Mouse (Mus musculus) hindbrain, embryonic 10.5 days (tissue): ENCODE data around the gene Lrrc18. TPM values are rescaled to one million over a fixed set of nuclear protein-coding genes. Genes with fewer than 3 reads are reported as not detected.

Experiments
- DNase-seq: peaks from one replicate; pipeline ENCODE4 v3.0.0-alpha.2; 2017; ENCODE audit warnings: low spot score
- H3K27ac ChIP-seq: fragments of 300-500 bp; sonication (generic); 2 replicates; pipeline ENCODE4 v1.5.1; 2016; ENCODE audit warnings: mild to moderate bottlenecking, moderate library complexity
- H3K27me3 ChIP-seq: fragments of 300-500 bp; sonication (generic); 2 replicates; pipeline ENCODE4 v1.6.1; 2016; ENCODE audit warnings: mild to moderate bottlenecking; ENCODE audit not compliant: poor library complexity, insufficient read depth, severe bottlenecking
- H3K36me3 ChIP-seq: fragments of 300-500 bp; sonication (generic); 2 replicates; pipeline ENCODE4 v1.6.1; 2016; ENCODE audit warnings: mild to moderate bottlenecking, moderate library complexity
- H3K4me1 ChIP-seq: fragments of 300-500 bp; sonication (generic); replicated peaks from 2 replicates; pipeline ENCODE4 v1.6.1; 2016; ENCODE audit warnings: mild to moderate bottlenecking
- H3K4me3 ChIP-seq: fragments of 300-500 bp; sonication (generic); 2 replicates; pipeline ENCODE4 v1.5.1; 2016; ENCODE audit warnings: mild to moderate bottlenecking, moderate library complexity
- H3K9me3 ChIP-seq: fragments of 300-500 bp; sonication (generic); 2 replicates; pipeline ENCODE4 v1.6.1; 2016; ENCODE audit warnings: mild to moderate bottlenecking, moderate library complexity
- WGBS: fragments of 180-500 bp; shearing (Covaris S2); methylation state at CpG from one replicate; pipeline ENCODE4 v1.1.7; 2016; 5-methylcytosine and 5-hydroxymethylcytosine counted together
- polyA plus RNA-seq: library from polyadenylated mRNA; unstranded; fragments of >200 nt; fragmentation: Nextera tagmentation; extraction: Ambion mirVana; gene quantifications from 2 replicates; pipeline ENCODE4 v1.2.1, GENCODE M21; 2016

Lrrc18 gene
- polyA plus RNA-seq, 1 experiment from 2014 or later: 0.65 TPM

DNA sequence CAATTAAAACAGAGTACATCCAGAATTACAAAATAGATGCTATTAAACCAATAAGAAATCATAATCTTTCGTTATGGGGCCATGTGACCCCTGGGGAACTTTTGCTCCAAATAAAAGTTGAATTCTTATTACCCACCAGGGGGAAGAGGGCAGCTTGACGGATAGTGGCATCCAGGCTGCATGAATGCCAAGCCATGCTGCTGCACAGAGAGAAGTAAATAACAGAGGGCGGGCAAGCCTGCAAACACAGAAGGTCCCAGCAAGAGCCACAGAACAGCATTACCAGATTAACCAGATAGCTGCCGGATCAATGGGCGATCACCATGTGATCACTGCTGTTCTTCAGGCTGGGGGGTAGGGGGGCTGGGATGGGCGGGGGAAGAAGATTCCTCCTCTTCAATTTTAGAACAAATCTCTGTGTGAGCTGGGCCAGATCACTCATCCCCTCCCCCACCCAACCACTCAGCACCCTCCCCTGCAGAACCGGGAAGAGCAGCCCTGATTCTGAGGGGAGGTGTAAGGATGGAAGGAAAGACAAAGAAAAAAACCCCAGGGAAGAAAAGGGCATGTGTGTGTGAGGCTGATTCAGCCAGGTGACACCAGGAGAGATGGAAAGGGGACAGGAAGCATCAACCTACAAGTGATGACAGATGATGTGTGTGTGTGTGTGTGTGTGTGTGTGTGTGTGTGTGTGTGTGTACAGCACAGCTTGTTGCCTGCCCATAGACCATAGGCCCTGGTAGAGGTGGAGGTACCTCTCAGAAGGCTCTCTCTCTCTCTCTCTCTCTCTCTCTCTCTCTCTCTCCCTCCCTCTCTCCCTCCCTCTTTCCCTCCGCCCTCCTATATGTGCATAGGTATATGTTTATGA lies 9.2 kb downstream of the Lrrc18 start:
- peaks cover 3% of the 10 kb centered on the region; the same call in 1 of the 2 replicates for H3K27me3 ChIP-seq
- 0 out of 2 replicates have a peak, but pooled peaks cover 5% of the 10 kb centered on the region for H3K9me3 ChIP-seq
- H3K4me1 ChIP-seq: peaks cover 28% of the 10 kb centered on the region
- DNase-seq: no peak
- 17% methylated on average over 8 of the region's 8 CpGs for WGBS
- H3K27ac ChIP-seq: peak overlapping the region; percentile 75
- H3K36me3 ChIP-seq: no peaks in the 10 kb centered on the region
- H3K4me3 ChIP-seq: no peak overlapping the region

GRCm38 (mm10) chr14:33005114-33005513 lies 13.9 kb downstream of the Lrrc18 start:
- no peak overlapping the region for H3K4me3 ChIP-seq
- H3K9me3 ChIP-seq: 0 out of 2 replicates have a peak, but pooled peaks cover 5% of the 10 kb centered on the region
- no peaks in the 10 kb centered on the region for H3K27me3 ChIP-seq
- DNase-seq: no peak
- no peaks in the 10 kb centered on the region for H3K36me3 ChIP-seq
- WGBS: 94% methylated on average over 1 of the region's 1 CpGs
- no peak overlapping the region for H3K27ac ChIP-seq
- peaks cover 12% of the 10 kb centered on the region for H3K4me1 ChIP-seq

DNA sequence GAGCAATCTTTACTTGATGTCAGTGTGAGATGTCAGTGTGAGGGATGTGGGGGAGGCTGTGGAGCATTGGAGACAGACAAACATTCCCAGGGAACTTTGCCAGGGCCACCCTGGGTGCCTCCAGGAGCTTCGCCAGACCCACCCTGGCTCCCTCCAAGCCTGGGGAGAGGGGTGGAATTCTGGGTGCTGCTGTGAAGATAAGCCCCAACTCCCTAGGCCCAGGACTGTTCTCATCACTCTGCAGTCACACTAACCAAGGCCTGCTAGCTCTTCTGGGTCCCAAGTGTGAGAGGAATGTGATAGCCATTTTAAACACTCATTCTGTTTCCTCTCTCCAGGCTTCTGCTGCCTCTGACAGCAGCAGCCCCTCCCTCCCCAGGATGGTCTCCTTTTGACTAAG lies 16.5 kb downstream of the Lrrc18 start:
- Histone ChIP-seq H3K27ac (no peak overlapping the region), H3K4me1 (no peaks in the 10 kb centered on the region), H3K27me3 (no peaks in the 10 kb centered on the region), H3K36me3 (no peaks in the 10 kb centered on the region), H3K4me3 (no peak overlapping the region), H3K9me3 (0 out of 2 replicates have a peak, but pooled peaks cover 5% of the 10 kb centered on the region)
- WGBS: 83% methylated on average over 1 of the region's 1 CpGs
- DNase-seq: no peak

GRCm38 (mm10) chr14:33019050-33019449 lies 27.9 kb downstream of the Lrrc18 start:
- WGBS: 70% methylated on average over 3 of the region's 3 CpGs
- no peaks in the 10 kb centered on the region for H3K36me3 ChIP-seq
- H3K4me3 ChIP-seq: no peak overlapping the region
- H3K9me3 ChIP-seq: no peaks in the 10 kb centered on the region
- H3K27ac ChIP-seq: no peak overlapping the region
- H3K27me3 ChIP-seq: no peaks in the 10 kb centered on the region
- no peak for DNase-seq
- H3K4me1 ChIP-seq: peaks cover 9% of the 10 kb centered on the region

DNA sequence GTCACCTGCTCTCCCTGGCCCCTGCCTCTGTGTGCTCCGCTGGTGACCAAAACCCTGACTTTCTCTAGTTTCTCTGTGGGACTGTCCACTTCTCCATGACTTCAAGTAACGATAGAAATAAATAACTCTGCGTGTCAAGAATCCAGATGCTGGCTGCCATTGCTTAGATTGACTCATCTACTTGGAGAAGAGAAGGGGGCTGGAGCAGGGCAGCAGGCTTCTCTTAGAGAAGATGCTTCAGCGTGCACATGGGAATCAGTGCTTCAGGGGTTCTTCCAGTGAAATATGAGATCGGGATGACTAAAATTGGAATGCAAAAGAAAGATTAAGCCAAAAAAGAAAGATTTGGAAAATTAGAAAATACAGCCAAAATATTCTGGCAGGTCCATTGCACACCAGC lies 28.4 kb downstream of the Lrrc18 start:
- H3K36me3 ChIP-seq: no peaks in the 10 kb centered on the region
- no peaks in the 10 kb centered on the region for H3K27me3 ChIP-seq
- H3K9me3 ChIP-seq: no peaks in the 10 kb centered on the region
- H3K27ac ChIP-seq: no peak overlapping the region
- H3K4me1 ChIP-seq: peaks cover 9% of the 10 kb centered on the region
- DNase-seq: no peak
- 57% methylated on average over 5 of the region's 5 CpGs for WGBS
- H3K4me3 ChIP-seq: no peak overlapping the region

- Histone ChIP-seq H3K27ac (no peak overlapping the region), H3K4me3 (no peak overlapping the region), H3K9me3 (no peaks in the 10 kb centered on the region), H3K4me1 (no peaks in the 10 kb centered on the region), H3K36me3 (no peaks in the 10 kb centered on the region), H3K27me3 (no peaks in the 10 kb centered on the region)
- 89% methylated on average over 3 of the region's 3 CpGs for WGBS
- no peak for DNase-seq
Measured at GRCm38 (mm10) chr14:33030849-33031248, 39.7 kb downstream of the Lrrc18 start.

DNA sequence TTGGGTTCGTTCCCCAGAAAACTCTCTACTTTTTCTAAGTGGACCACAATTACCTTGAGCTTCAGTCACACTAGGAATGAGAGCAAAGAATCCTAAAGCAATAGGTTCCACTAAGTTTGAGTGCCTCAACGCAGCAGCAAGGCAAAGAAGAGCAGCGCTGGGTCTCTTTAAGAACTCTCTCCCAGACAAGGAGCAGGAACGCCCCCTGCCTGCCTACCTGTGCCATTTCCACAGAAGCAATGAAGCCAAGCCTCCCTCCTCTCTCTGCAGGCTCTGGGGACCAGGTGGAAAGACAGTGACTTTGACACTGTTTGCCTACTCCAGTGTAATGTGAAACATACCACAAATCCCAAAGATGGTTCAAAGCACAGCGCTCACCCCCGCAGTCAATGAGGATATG lies 42.2 kb downstream of the Lrrc18 start:
- Histone ChIP-seq H3K36me3 (no peaks in the 10 kb centered on the region), H3K4me3 (no peak overlapping the region), H3K27ac (no peak overlapping the region), H3K27me3 (no peaks in the 10 kb centered on the region), H3K4me1 (no peaks in the 10 kb centered on the region), H3K9me3 (no peaks in the 10 kb centered on the region)
- peak; percentile 33 for DNase-seq
- WGBS: 38% methylated on average over 6 of the region's 6 CpGs

- no peaks in the 10 kb centered on the region for H3K27me3 ChIP-seq
- no peaks in the 10 kb centered on the region for H3K36me3 ChIP-seq
- H3K9me3 ChIP-seq: no peaks in the 10 kb centered on the region
- no peak for DNase-seq
- no peak overlapping the region for H3K4me3 ChIP-seq
- 78% methylated on average over 5 of the region's 5 CpGs for WGBS
- H3K4me1 ChIP-seq: no peaks in the 10 kb centered on the region
- H3K27ac ChIP-seq: no peak overlapping the region
Measured at GRCm38 (mm10) chr14:33035386-33035785, 44.2 kb downstream of the Lrrc18 start.

- Histone ChIP-seq H3K9me3 (no peaks in the 10 kb centered on the region), H3K36me3 (no peaks in the 10 kb centered on the region), H3K4me3 (no peak overlapping the region), H3K4me1 (no peaks in the 10 kb centered on the region), H3K27ac (no peak overlapping the region), H3K27me3 (no peaks in the 10 kb centered on the region)
- 37% methylated on average over 3 of the region's 3 CpGs for WGBS
- no peak for DNase-seq
Measured at GRCm38 (mm10) chr14:33036811-33037210, 45.6 kb downstream of the Lrrc18 start.

GRCm38 (mm10) chr14:33045217-33045616 lies 54.0 kb downstream of the Lrrc18 start:
- H3K36me3 ChIP-seq: no peaks in the 10 kb centered on the region
- WGBS: 89% methylated on average over 3 of the region's 3 CpGs

DNA sequence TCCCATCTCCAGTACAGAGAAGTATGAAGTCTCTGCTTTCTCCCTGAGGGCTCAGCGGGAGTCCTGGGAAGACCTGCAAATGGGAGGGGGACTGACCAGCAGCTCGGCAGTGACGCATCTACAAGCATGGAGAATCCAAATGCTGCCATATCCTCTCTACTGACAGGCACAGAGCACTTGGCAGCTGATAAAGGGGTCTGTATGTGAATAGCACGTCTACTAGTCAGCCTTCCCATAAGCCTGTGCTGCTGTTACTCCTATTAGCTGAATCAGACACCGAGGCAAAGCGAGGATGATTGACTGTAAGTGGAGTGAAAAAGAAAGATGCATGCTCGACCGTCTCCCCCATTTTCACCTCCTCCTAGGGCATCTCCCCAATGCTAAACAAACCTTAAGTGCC lies 62.3 kb downstream of the Lrrc18 start:
- no peak for DNase-seq
- H3K27ac ChIP-seq: peak overlapping the region; percentile 72
- no peaks in the 10 kb centered on the region for H3K27me3 ChIP-seq
- no peak overlapping the region for H3K4me3 ChIP-seq
- WGBS: 52% methylated on average over 8 of the region's 8 CpGs
- H3K36me3 ChIP-seq: no peaks in the 10 kb centered on the region
- H3K4me1 ChIP-seq: peaks cover 18% of the 10 kb centered on the region
- H3K9me3 ChIP-seq: no peaks in the 10 kb centered on the region

More at GRCm38 (mm10) chr14:33045217-33045616, 54.0 kb downstream of the Lrrc18 start:
- H3K27me3 ChIP-seq: no peaks in the 10 kb centered on the region
- no peak overlapping the region for H3K27ac ChIP-seq
- no peaks in the 10 kb centered on the region for H3K9me3 ChIP-seq
- no peak for DNase-seq
- H3K4me1 ChIP-seq: no peaks in the 10 kb centered on the region
- H3K4me3 ChIP-seq: no peak overlapping the region

DNA sequence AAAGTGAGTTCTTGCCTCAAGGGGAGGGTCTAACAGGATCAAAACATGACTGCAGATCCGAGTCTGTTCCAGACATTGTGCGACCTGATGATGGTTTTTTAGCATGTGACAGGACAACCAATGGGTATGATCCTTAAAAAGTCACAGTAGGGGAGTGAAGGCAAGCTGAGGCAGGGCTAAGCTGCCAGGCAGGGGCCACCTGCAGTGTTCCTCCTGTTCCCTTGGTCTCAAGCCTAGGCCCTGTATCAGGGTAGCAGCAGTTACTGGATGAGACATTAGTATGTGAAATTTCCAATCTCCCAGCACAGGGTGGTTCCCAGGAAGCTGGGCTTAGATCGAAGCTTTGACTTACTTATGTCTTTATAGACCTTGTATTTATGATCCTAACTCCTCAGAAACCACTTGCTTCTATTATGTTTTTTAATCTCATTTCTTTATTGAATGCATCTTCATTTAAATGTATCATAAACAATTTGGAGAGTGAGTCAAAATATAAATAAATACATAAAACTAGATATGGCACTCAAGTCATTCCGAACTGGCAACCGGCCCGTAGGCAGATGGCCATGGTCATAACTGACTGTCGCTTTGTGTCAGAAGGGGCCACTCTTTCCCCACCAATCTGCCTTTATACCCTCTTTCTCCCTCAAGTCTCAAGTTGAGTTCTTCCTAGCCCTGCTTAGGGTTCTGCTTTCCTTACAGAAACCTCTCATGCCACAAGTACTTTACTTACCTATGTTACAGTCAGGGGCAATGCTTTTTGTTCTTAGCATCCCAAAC lies 67.9 kb downstream of the Lrrc18 start:
- no peak for DNase-seq
- WGBS: 90% methylated on average over 7 of the region's 7 CpGs
- Histone ChIP-seq H3K36me3 (no peaks in the 10 kb centered on the region), H3K4me1 (peaks cover 6% of the 10 kb centered on the region), H3K27ac (no peak overlapping the region), H3K27me3 (no peaks in the 10 kb centered on the region), H3K4me3 (no peak overlapping the region), H3K9me3 (no peaks in the 10 kb centered on the region)

GRCm38 (mm10) chr14:33062996-33063395 lies 71.8 kb downstream of the Lrrc18 start:
- WGBS: 90% methylated on average over 5 of the region's 5 CpGs
- H3K4me1 ChIP-seq: no peaks in the 10 kb centered on the region
- H3K9me3 ChIP-seq: no peaks in the 10 kb centered on the region
- H3K4me3 ChIP-seq: no peak overlapping the region
- H3K36me3 ChIP-seq: no peaks in the 10 kb centered on the region
- H3K27me3 ChIP-seq: no peaks in the 10 kb centered on the region
- no peak overlapping the region for H3K27ac ChIP-seq
- no peak for DNase-seq
